Mouse (Mus musculus): ENCODE data around the gene Crtc2. TPM values are rescaled to one million over a fixed set of nuclear protein-coding genes. Genes with fewer than 3 reads are reported as not detected.
"Not testable (repeated sequence)": the region's sequence is repeated elsewhere in the genome, so short reads cannot be mapped to it uniquely, and the experiment has no call there.

Crtc2 gene
- total RNA-seq, 2 experiments from 2014 or later, result 4.4 to 17.5 TPM

- ATAC-seq (replicated peaks; ENCODE audit: low FRiP score, poor library complexity, severe bottlenecking), result no peak
These were observed 12.1 kb upstream of the Crtc2 start for GRCm38 (mm10) chr3:90241669-90242358.

GRCm38 (mm10) chr3:90242984-90243775 is 10.8 kb upstream of the Crtc2 start, which contains the start of gene Creb3l4:
Gene Creb3l4 (minus strand): TSS chr3:90243512.
- ATAC-seq (replicated peaks; ENCODE audit: low FRiP score, poor library complexity, severe bottlenecking), result no peak

GRCm38 (mm10) chr3:90245406-90245805 is 8.6 kb upstream of the Crtc2 start:
- ATAC-seq (replicated peaks; ENCODE audit: low FRiP score, poor library complexity, severe bottlenecking), result no peak

GRCm38 (mm10) chr3:90247630-90247959 is 6.4 kb upstream of the Crtc2 start:
- peak; percentile 60 for ATAC-seq (replicated peaks; ENCODE audit: low FRiP score, poor library complexity, severe bottlenecking)

GRCm38 (mm10) chr3:90247960-90248745 is 5.8 kb upstream of the Crtc2 start, which contains the start of gene Slc39a1:
Gene Slc39a1 (plus strand): TSS chr3:90248172.
- ATAC-seq (replicated peaks; ENCODE audit: low FRiP score, poor library complexity, severe bottlenecking), result peak; percentile 93

GRCm38 (mm10) chr3:90248746-90249100 is 5.2 kb upstream of the Crtc2 start:
- ATAC-seq (replicated peaks; ENCODE audit: low FRiP score, poor library complexity, severe bottlenecking), result peak; percentile 19; the same call in 1 of the 2 replicates

GRCm38 (mm10) chr3:90250791-90251190 is 3.2 kb upstream of the Crtc2 start:
- no peak for ATAC-seq (replicated peaks; ENCODE audit: low FRiP score, poor library complexity, severe bottlenecking)

- not testable (repeated sequence) for ATAC-seq (replicated peaks; ENCODE audit: low FRiP score, poor library complexity, severe bottlenecking)
These were observed 2.2 kb upstream of the Crtc2 start for GRCm38 (mm10) chr3:90251731-90252226.

GRCm38 (mm10) chr3:90252659-90253058 is 1.3 kb upstream of the Crtc2 start:
- ATAC-seq (replicated peaks; ENCODE audit: low FRiP score, poor library complexity, severe bottlenecking), result not testable (repeated sequence)

- ATAC-seq (replicated peaks; ENCODE audit: low FRiP score, poor library complexity, severe bottlenecking), result not testable (repeated sequence)
These were observed 789 bp upstream of the Crtc2 start for GRCm38 (mm10) chr3:90253174-90253573.

GRCm38 (mm10) chr3:90254419-90255193 is 643 bp downstream of the Crtc2 start:
- ATAC-seq (replicated peaks; ENCODE audit: low FRiP score, poor library complexity, severe bottlenecking), result peak; percentile 59

GRCm38 (mm10) chr3:90255194-90255565 is 1.2 kb downstream of the Crtc2 start:
- no peak for ATAC-seq (replicated peaks; ENCODE audit: low FRiP score, poor library complexity, severe bottlenecking)

GRCm38 (mm10) chr3:90255784-90256353 is 1.9 kb downstream of the Crtc2 start:
- no peak for ATAC-seq (replicated peaks; ENCODE audit: low FRiP score, poor library complexity, severe bottlenecking)

GRCm38 (mm10) chr3:90256731-90257530 is 3.0 kb downstream of the Crtc2 start:
- ATAC-seq (replicated peaks; ENCODE audit: low FRiP score, poor library complexity, severe bottlenecking), result no peak

- ATAC-seq (replicated peaks; ENCODE audit: low FRiP score, poor library complexity, severe bottlenecking), result no peak
These were observed 4.6 kb downstream of the Crtc2 start for GRCm38 (mm10) chr3:90258521-90258920.

GRCm38 (mm10) chr3:90263121-90263771 is 9.3 kb downstream of the Crtc2 start:
- no peak for ATAC-seq (replicated peaks; ENCODE audit: low FRiP score, poor library complexity, severe bottlenecking)

- ATAC-seq (replicated peaks; ENCODE audit: low FRiP score, poor library complexity, severe bottlenecking), result no peak
These were observed 10.7 kb downstream of the Crtc2 start for GRCm38 (mm10) chr3:90264687-90265033.
